Mouse (Mus musculus) left cerebral cortex, postnatal 10 days (tissue): ENCODE data around the gene Aim2. TPM values are rescaled to one million over a fixed set of nuclear protein-coding genes. Genes with fewer than 3 reads are reported as not detected.

ENCODE experiments used
- DNase-seq, 2 experiments: peaks; one replicate each; pipeline ENCODE4 v3.0.0; 2021 to 2022; ENCODE audit warnings: low spot score in 2 of 2, mixed read lengths in 1 of 2; ENCODE audit errors: extremely low spot score in 1 of 2
- intact Hi-C: fragments of 180-260 bp; cut with DNase I; formaldehyde crosslinking; loops from one replicate; pipeline ENCODE4 v1.15.1; 2025
- total RNA-seq, 2 experiments: library from RNA; stranded (reverse); gene quantifications; 2 replicates each; pipeline ENCODE4 v1.2.3; 2021

The Aim2 gene
- total RNA-seq, 2 experiments from 2014 or later = 3.7 to 4.9 TPM

DNA sequence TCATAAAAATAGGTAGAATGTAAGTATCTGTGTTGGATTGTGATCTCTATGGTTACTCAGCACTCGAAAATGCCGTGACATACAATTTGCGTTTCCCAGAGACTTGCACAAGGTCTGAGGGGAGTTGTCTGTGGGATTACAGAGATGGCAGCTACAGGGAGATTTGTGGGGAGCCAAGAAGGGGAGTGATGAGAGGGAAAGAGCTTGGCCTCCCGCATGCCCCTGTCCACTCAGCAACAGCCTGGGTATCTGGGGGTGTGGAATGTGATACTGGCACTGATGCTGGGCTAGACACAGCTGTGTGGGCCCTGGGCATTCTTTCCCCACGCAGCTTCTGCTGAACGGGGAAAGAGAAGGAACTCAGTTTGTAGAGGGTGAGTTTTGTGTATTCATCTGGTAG lies 19.8 kb downstream of the Aim2 start:
- DNase-seq = no peak
- intact Hi-C loops = loop anchor here (5.0 kb wide), 1 partner anchor 33 kb away; no protein-coding TSS in a partner anchor

GRCm38 (mm10) chr1:173371586-173371985 lies 20.9 kb downstream of the Aim2 start:
- DNase-seq = no peak
- intact Hi-C loops = loop anchor here (5.0 kb wide), 1 partner anchor 34 kb away; no protein-coding TSS in a partner anchor

DNA sequence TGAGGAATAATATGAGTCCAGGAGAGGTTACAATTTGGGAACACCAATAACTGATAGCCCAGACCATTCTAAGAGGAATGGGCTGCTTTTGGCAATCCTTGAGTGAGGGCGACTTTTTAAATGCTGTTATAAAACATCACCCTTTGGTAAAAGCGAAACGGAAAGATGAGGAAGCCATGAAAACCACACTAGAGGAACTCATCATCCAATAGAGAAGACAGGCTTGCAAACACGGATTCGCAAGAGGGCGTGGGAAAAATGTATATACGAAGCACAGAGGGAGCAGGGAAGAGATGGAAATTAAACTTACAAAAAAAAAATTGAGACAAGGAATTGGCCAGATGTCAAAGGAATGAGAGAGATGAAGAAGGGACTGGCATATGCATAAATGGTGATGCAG lies 23.3 kb downstream of the Aim2 start:
- intact Hi-C loops = loop anchor here (5.0 kb wide), 1 partner anchor 37 kb away; no protein-coding TSS in a partner anchor

GRCm38 (mm10) chr1:173377380-173378112 lies 26.9 kb downstream of the Aim2 start:
- intact Hi-C loops = loop anchor here (5.0 kb wide), 1 partner anchor 740 kb away; no protein-coding TSS in a partner anchor
- peak; percentile 70 to 75 for DNase-seq

More for the DNA sequence above, 23.3 kb downstream of the Aim2 start:
- DNase-seq = no peak

GRCm38 (mm10) chr1:173381436-173381835 lies 30.8 kb downstream of the Aim2 start:
- DNase-seq = no peak
- intact Hi-C loops = no loop called here

DNA sequence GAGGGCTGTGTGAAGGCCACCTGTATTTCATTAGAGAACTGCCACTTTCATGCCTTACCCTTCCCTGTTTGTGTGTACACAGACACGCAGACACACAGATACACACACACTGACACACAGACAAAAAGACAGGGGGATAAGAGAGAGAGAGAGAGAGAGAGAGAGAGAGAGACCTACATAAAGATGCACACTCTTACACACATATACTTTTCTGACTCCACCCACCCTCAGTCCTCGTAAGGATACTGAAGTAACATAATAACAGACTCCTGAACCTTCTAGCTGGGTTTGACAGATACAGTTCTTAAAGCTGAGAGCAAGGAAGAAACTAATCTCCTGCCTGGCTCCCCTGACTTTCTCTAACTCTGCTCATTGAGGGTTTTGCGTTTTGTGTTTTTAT lies 38.8 kb downstream of the Aim2 start:
- no peak for DNase-seq
- intact Hi-C loops = no loop called here

GRCm38 (mm10) chr1:173389901-173390401 lies 39.3 kb downstream of the Aim2 start:
- DNase-seq = peak; percentile 79 to 93
- intact Hi-C loops = no loop called here

DNA sequence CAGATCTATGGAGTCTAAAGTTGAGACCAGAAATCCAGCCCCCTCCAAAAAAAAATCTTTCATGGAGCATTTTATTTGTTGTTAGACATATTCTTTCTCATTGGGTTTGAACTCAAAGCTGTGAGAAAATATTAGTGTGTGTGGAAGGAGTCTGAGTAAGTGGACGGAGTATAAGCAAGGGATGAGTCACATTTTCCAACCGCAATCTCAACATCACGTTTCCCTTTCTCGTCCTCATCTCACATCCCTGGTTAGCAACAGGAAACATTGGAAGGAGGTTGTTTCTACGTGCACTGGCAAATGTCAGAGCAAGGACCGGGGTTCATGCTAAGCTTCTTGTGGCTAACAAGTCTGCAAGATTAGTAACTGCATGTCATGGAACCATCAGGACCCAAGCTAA lies 41.1 kb downstream of the Aim2 start:
- DNase-seq = no peak
- intact Hi-C loops = no loop called here

DNA sequence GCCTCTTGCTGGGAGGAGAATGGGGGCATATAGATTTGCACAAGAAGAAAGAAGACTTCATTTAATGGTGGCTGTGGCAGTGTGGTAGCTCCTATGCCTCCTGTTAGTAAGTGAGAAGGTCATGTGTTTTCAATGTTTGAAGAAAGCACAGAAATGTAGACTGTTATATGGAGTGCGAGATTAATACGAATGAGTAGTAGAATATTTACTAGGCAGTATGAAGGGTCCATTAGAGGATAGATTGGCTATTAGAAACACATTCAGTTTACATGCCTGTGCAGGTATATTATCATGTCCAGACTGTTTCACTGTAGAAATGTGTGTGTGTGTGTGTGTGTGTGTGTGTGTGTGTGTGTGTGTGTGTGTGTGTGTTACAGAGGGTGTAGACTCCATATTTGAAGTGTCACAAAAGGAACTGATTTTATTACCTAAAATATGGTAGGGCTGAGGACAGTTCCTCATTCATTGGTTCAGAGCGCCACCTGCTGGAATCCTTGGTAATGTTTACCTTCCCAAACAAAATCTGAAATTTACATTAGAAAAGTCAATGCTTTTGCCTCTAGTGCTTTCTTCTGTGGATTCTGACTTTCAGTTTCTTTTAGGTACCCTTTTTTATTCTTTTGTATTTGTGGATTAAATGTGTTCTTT lies 47.8 kb downstream of the Aim2 start:
- intact Hi-C loops = loop anchor here (2.0 to 5.0 kb wide), 3 partner anchors 766 to 990 kb away; partner anchors contain the start of gene Dusp23
- DNase-seq = peak; percentile 77 to 78

- intact Hi-C loops = no loop called here
- no peak for DNase-seq
Measured at GRCm38 (mm10) chr1:173404696-173405309, 54.1 kb downstream of the Aim2 start.

GRCm38 (mm10) chr1:173409066-173409465 lies 58.4 kb downstream of the Aim2 start:
- DNase-seq = no peak
- intact Hi-C loops = no loop called here

DNA sequence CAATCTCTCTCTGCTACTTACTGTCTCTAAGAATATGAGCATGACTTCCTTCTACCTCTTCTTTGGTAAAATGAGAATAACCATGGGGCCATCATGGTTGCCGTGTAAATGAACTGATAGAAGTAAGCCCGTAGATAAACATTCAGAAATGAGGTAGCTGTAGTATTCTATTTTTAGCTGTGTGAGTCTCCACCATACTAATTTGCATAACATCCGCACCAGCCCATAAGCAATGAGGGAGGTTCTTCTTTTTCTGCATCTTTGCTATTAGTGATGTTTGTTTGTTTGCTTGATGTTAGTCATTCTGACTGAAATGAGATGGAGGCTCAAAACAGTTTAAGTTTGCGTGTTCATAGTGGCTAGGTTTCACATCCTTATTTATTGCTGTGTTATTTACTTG lies 61.2 kb downstream of the Aim2 start:
- DNase-seq = no peak
- intact Hi-C loops = no loop called here

DNA sequence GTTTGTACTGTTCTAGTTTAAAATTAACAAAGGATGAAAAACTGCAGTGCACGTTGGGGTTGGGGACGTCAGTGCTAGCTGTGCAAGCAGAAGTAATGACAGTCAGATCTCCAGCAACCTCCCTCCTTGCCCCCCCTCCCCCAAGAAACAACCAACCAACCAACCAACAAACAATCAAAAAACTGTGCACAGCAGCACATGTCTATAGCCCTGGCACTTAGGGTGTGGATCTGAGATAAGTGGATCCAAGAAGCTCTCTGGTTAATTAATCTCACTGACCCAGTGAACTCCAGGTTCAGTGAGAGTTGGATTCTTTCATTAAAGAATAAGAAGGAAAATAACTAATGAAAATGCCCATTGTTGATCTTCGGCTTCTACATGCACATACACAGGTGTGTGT lies 64.0 kb downstream of the Aim2 start:
- intact Hi-C loops = no loop called here
- no peak for DNase-seq

- no peak for DNase-seq
- intact Hi-C loops = no loop called here
Measured at GRCm38 (mm10) chr1:173418516-173418915, 67.8 kb downstream of the Aim2 start.

DNA sequence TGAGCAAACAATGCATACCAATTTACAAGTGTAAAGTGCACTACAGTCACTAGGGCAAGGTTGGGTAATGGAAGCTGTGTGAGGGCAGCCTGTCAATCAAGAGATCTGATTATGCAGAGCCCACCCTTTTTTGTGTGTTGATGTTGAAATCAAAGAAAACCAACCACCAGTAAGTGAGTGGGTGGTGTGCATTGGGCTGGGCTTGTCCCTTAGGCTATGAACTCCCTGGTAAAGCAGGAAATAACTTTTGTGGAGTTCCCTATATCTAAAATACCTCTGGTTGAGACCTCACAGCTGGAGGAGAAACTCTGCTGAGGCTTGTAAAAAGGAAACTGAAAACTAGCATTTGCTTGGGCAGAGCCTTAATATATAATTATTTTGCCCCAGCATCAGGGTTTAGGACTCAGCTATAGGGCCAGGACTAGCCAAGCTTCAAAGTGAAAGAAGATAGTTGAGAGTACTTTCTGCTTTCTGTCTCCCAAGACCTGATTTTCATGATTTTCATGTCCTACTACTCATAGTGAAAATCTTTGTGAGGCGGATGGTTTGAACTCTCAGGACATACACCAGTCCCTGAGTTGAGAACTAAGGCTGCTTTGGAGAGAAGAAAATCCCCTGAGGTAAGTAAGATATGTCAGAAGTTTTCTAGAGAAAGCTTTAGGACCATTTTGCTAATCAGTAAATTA lies 68.4 kb downstream of the Aim2 start:
- intact Hi-C loops = no loop called here
- no peak for DNase-seq

GRCm38 (mm10) chr1:173420374-173420773 lies 69.7 kb downstream of the Aim2 start:
- DNase-seq = peak in 1 of 2 experiments; percentile 39
- intact Hi-C loops = no loop called here

DNA sequence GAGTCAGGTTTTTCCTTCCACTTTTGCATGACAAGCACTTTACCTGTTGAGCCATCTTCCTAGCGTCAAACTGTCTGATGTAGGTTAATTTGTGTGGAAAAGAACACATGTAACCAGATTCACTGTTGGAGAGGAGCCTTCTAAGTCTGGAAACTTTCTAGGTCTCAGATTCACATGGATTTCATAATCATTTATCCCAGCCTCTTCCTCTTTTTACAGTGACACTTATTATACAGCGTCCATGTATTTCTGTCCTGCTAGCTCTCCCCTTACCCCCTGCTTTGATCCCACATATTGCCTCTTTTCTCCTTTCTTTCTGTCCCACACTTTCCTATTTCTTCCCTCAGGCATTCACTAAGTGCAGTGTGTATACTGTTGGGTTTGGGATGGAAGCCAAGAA lies 75.7 kb downstream of the Aim2 start:
- DNase-seq = no peak
- intact Hi-C loops = no loop called here

- intact Hi-C loops = no loop called here
- no peak for DNase-seq
Measured at GRCm38 (mm10) chr1:173427385-173427784, 76.7 kb downstream of the Aim2 start.
